Comparison of ENCODE assay signal across 12 mouse cellular contexts in genomic region chr1:88847333-88848091, GRCm38 (mm10).
DNase-seq lines count a peak whose midpoint lies in the region; ATAC-seq and TF ChIP-seq lines count a peak whose summit lies in the region.
"Had no signal": no experiment of that assay in that cellular context is flagged by ENCODE, and none has a peak within 500 bp of the region (broad histone marks: within the 10 kb centered on the region; RNA-seq: fewer than 3 reads in every experiment).

No protein-coding gene starts in this region.

- no peak overlapping the region; the same call in 1 of the 2 replicates for H3K4me2 ChIP-seq in kidney, embryonic 14.5 days (replicated peaks; ENCODE audit: low read depth, low read length)
- H3K4me2 ChIP-seq in neural tube, embryonic 13.5 days, result no peak overlapping the region; the same call in 1 of the 2 replicates
- H3K4me2 ChIP-seq in liver, embryonic 11.5 days, result no peak overlapping the region
- H3K4me2 ChIP-seq: liver, embryonic 13.5 days; stomach, embryonic 15.5 days had no signal

- peaks cover 3% of the 10 kb centered on the region; the same call in 1 of the 2 replicates for H3K9me3 ChIP-seq in kidney, embryonic 14.5 days (ENCODE audit: control insufficient read depth, low read length)
- peaks cover 4% of the 10 kb centered on the region; the same call in 1 of the 2 replicates for H3K9me3 ChIP-seq in forebrain, embryonic 10.5 days
- no peaks in the 10 kb centered on the region for H3K9me3 ChIP-seq in limb, embryonic 10.5 days (replicated peaks)
- H3K9me3 ChIP-seq in neural tube, embryonic 13.5 days, result no peaks in the 10 kb centered on the region
- H3K9me3 ChIP-seq in liver, embryonic 11.5 days (ENCODE audit: control insufficient read depth, low read length), result no peaks in the 10 kb centered on the region
- H3K9me3 ChIP-seq: stomach, embryonic 15.5 days had no signal

- no peak overlapping the region for H3K4me3 ChIP-seq in kidney, embryonic 14.5 days (ENCODE audit: low read length)
- H3K4me3 ChIP-seq in kidney, adult 2 months (ENCODE audit: insufficient read depth, low read depth, low read length), result no peak overlapping the region
- no peak overlapping the region for H3K4me3 ChIP-seq in forebrain, embryonic 10.5 days
- no peak overlapping the region for H3K4me3 ChIP-seq in limb, embryonic 10.5 days
- H3K4me3 ChIP-seq in neural tube, embryonic 13.5 days, result no peak overlapping the region
- H3K4me3 ChIP-seq in liver, embryonic 11.5 days (ENCODE audit: low read depth, low read length), result no peak overlapping the region
- H3K4me3 ChIP-seq: heart, adult 2 months; liver, embryonic 13.5 days; stomach, embryonic 15.5 days had no signal

- peak; percentile 89 for ATAC-seq in kidney, embryonic 14.5 days (ENCODE audit: low FRiP score, low TSS enrichment)
- peak; percentile 89 for ATAC-seq in neural tube, embryonic 13.5 days (ENCODE audit: low read depth)
- ATAC-seq in liver, embryonic 11.5 days (replicated peaks; ENCODE audit: low FRiP score), result no peak
- no peak for ATAC-seq in megakaryocyte, adult 5-6 weeks (ENCODE audit: poor library complexity, severe bottlenecking)

- 7% methylated on average over 16 of the region's 16 CpGs for WGBS in kidney, embryonic 14.5 days
- WGBS in kidney, adult 2 months, result 29% methylated on average over 16 of the region's 16 CpGs
- WGBS in forebrain, embryonic 10.5 days, result 63% methylated on average over 16 of the region's 16 CpGs
- 68% methylated on average over 16 of the region's 16 CpGs for WGBS in limb, embryonic 10.5 days
- 10% methylated on average over 16 of the region's 16 CpGs for WGBS in neural tube, embryonic 13.5 days
- 76% methylated on average over 16 of the region's 16 CpGs for WGBS in liver, embryonic 11.5 days

- peaks cover 11% of the 10 kb centered on the region; the same call in 1 of the 2 replicates for H3K4me1 ChIP-seq in kidney, embryonic 14.5 days (ENCODE audit: control insufficient read depth, insufficient read depth, low read length)
- H3K4me1 ChIP-seq in kidney, adult 2 months (ENCODE audit: control insufficient read depth, insufficient read depth, low read length), result no peaks in the 10 kb centered on the region
- peaks cover 18% of the 10 kb centered on the region for H3K4me1 ChIP-seq in forebrain, embryonic 10.5 days
- peaks cover 7% of the 10 kb centered on the region for H3K4me1 ChIP-seq in limb, embryonic 10.5 days
- peaks cover 43% of the 10 kb centered on the region for H3K4me1 ChIP-seq in neural tube, embryonic 13.5 days (replicated peaks)
- H3K4me1 ChIP-seq in liver, embryonic 11.5 days (replicated peaks; ENCODE audit: control insufficient read depth, insufficient read depth, low read length), result no peaks in the 10 kb centered on the region
- H3K4me1 ChIP-seq: liver, embryonic 13.5 days; stomach, embryonic 15.5 days had no signal

- no peak overlapping the region for H3K27ac ChIP-seq in kidney, embryonic 14.5 days (ENCODE audit: low read depth, low read length)
- no peak overlapping the region for H3K27ac ChIP-seq in kidney, adult 2 months (ENCODE audit: insufficient read depth, low read depth, low read length)
- peak overlapping the region; percentile 51 for H3K27ac ChIP-seq in forebrain, embryonic 10.5 days
- H3K27ac ChIP-seq in limb, embryonic 10.5 days, result no peak overlapping the region
- peak overlapping the region; percentile 89 for H3K27ac ChIP-seq in neural tube, embryonic 13.5 days (replicated peaks)
- H3K27ac ChIP-seq in liver, embryonic 11.5 days (ENCODE audit: low read depth, low read length), result no peak overlapping the region
- H3K27ac ChIP-seq: heart, adult 2 months; liver, embryonic 13.5 days; stomach, embryonic 15.5 days had no signal

- TF ChIP-seq POLR2A in kidney, adult 2 months (IDR thresholded peaks at IDR 0.05; ENCODE audit: low read depth, low read length), result no peak

- H3K36me3 ChIP-seq in kidney, embryonic 14.5 days (ENCODE audit: control insufficient read depth, insufficient read depth, low read length), result no peaks in the 10 kb centered on the region
- no peaks in the 10 kb centered on the region for H3K36me3 ChIP-seq in kidney, adult 2 months (ENCODE audit: control insufficient read depth, insufficient read depth, low read length)
- no peaks in the 10 kb centered on the region for H3K36me3 ChIP-seq in forebrain, embryonic 10.5 days (replicated peaks)
- no peaks in the 10 kb centered on the region for H3K36me3 ChIP-seq in limb, embryonic 10.5 days
- no peaks in the 10 kb centered on the region for H3K36me3 ChIP-seq in neural tube, embryonic 13.5 days
- no peaks in the 10 kb centered on the region for H3K36me3 ChIP-seq in liver, embryonic 11.5 days (ENCODE audit: control insufficient read depth, insufficient read depth, low read length)
- H3K36me3 ChIP-seq: liver, embryonic 13.5 days; stomach, embryonic 15.5 days had no signal

- DNase-seq in kidney, adult 2 months, result no peak
- peak; percentile 27 for DNase-seq in forebrain, embryonic 10.5 days (ENCODE audit: extremely low spot score, low spot score)
- DNase-seq in limb, embryonic 10.5 days (ENCODE audit: low spot score), result peak; percentile 39
- no peak for DNase-seq in liver, embryonic 11.5 days (ENCODE audit: low spot score)
- DNase-seq in spleen, postnatal 4 days (ENCODE audit: low spot score in 2 of 2), result no peak
- DNase-seq: heart, adult 2 months; kidney, adult 9 months; liver, embryonic 13.5 days had no signal

- no peaks in the 10 kb centered on the region for H3K27me3 ChIP-seq in kidney, embryonic 14.5 days (ENCODE audit: control insufficient read depth, insufficient read depth, low read length)
- no peaks in the 10 kb centered on the region for H3K27me3 ChIP-seq in kidney, adult 2 months (replicated peaks; ENCODE audit: control insufficient read depth, insufficient read depth, low read length)
- no peaks in the 10 kb centered on the region for H3K27me3 ChIP-seq in forebrain, embryonic 10.5 days (ENCODE audit: poor library complexity, severe bottlenecking)
- 0 out of 2 replicates have a peak, but pooled peaks cover 8% of the 10 kb centered on the region for H3K27me3 ChIP-seq in limb, embryonic 10.5 days (ENCODE audit: low read depth, poor library complexity, severe bottlenecking)
- H3K27me3 ChIP-seq in neural tube, embryonic 13.5 days, result no peaks in the 10 kb centered on the region
- no peaks in the 10 kb centered on the region for H3K27me3 ChIP-seq in liver, embryonic 11.5 days (replicated peaks; ENCODE audit: control insufficient read depth, insufficient read depth, low read length)
- H3K27me3 ChIP-seq: liver, embryonic 13.5 days; stomach, embryonic 15.5 days had no signal

- no peak overlapping the region for H3K9ac ChIP-seq in kidney, embryonic 14.5 days (ENCODE audit: low read depth, low read length)
- peak overlapping the region; percentile 9; the same call in 1 of the 2 replicates for H3K9ac ChIP-seq in neural tube, embryonic 13.5 days
- H3K9ac ChIP-seq in liver, embryonic 11.5 days (ENCODE audit: low read depth, low read length), result no peak overlapping the region
- H3K9ac ChIP-seq: liver, embryonic 13.5 days; stomach, embryonic 15.5 days had no signal

- no peak for TF ChIP-seq CTCF in kidney, adult 2 months (conservative IDR thresholded peaks at IDR 0.05; ENCODE audit: insufficient read depth, insufficient read length, low read depth, low read length)

Comparison
In these comparisons a context has a peak if more than half of its experiments do, and no peak if none do; other contexts are left out.
1. ATAC-seq: peak in kidney, embryonic 14.5 days (single experiment) and neural tube, embryonic 13.5 days (single experiment); none in liver, embryonic 11.5 days (single experiment) and megakaryocyte, adult 5-6 weeks (single experiment).
2. H3K27ac ChIP-seq: peak in forebrain, embryonic 10.5 days (single experiment) and neural tube, embryonic 13.5 days (single experiment); none in kidney, embryonic 14.5 days (single experiment), kidney, adult 2 months (single experiment), limb, embryonic 10.5 days (single experiment) and liver, embryonic 11.5 days (single experiment).
3. DNase-seq: peak in forebrain, embryonic 10.5 days (single experiment) and limb, embryonic 10.5 days (single experiment); none in kidney, adult 2 months (single experiment), liver, embryonic 11.5 days (single experiment) and spleen, postnatal 4 days (0 of 2).